Mouse (Mus musculus) heart, embryonic 11.5 days (tissue): ENCODE measurements at regions not wholly inside any gene's neighbourhood (a gene's known extent, or its start where the extent isn't known, plus 50 kb on each side); places are given as distances from the start of the nearest gene placed in this dataset.

Experiments
- ATAC-seq: fragments of 200-750 bp; cut with Nextera tagmentation; replicated peaks from 2 replicates; pipeline ENCODE4 v1.8.0; 2017; ENCODE audit warnings: moderate library complexity; ENCODE audit not compliant: insufficient number of reproducible peaks, low FRiP score, low TSS enrichment
- H3K27ac ChIP-seq: fragments of 300-500 bp; sonication (generic); 2 replicates; pipeline ENCODE4 v1.5.1; 2014; ENCODE audit warnings: mild to moderate bottlenecking, low read depth, low read length
- H3K27me3 ChIP-seq: fragments of 300-500 bp; sonication (generic); 2 replicates; pipeline ENCODE4 v1.6.1; 2014; ENCODE audit warnings: mild to moderate bottlenecking, low read length, mixed read lengths; ENCODE audit not compliant: control insufficient read depth, insufficient read depth
- H3K36me3 ChIP-seq: fragments of 300-500 bp; sonication (generic); 2 replicates; pipeline ENCODE4 v1.6.1; 2014; ENCODE audit warnings: mild to moderate bottlenecking, low read length, moderate library complexity, mixed read lengths; ENCODE audit not compliant: control insufficient read depth, insufficient read depth
- H3K4me1 ChIP-seq: fragments of 300-500 bp; sonication (generic); 2 replicates; pipeline ENCODE4 v1.6.1; 2014; ENCODE audit warnings: low read length; ENCODE audit not compliant: control insufficient read depth, insufficient read depth
- H3K4me2 ChIP-seq: fragments of 300-500 bp; sonication (generic); 2 replicates; pipeline ENCODE4 v1.6.1; 2014; ENCODE audit warnings: mild to moderate bottlenecking, moderate library complexity
- H3K4me3 ChIP-seq: fragments of 300-500 bp; sonication (generic); 2 replicates; pipeline ENCODE4 v1.5.1; 2014; ENCODE audit warnings: low read depth, low read length
- H3K9ac ChIP-seq: fragments of 300-500 bp; sonication (generic); 2 replicates; pipeline ENCODE4 v1.6.1; 2014; ENCODE audit warnings: mild to moderate bottlenecking, low read depth, low read length, moderate library complexity
- H3K9me3 ChIP-seq: fragments of 300-500 bp; sonication (generic); replicated peaks from 2 replicates; pipeline ENCODE4 v1.6.1; 2016; ENCODE audit warnings: low read length; ENCODE audit not compliant: control insufficient read depth
- WGBS: fragments of 180-500 bp; shearing (Covaris S2); extraction: QIAGEN DNeasy Blood & Tissue Kit; methylation state at CpG from one replicate; pipeline ENCODE4 v1.1.7; 2014; ENCODE audit not compliant: insufficient replicate concordance; 5-methylcytosine and 5-hydroxymethylcytosine counted together

GRCm38 (mm10) chr4:142475632-142476031 lies 236.4 kb upstream of the Kazn start:
- no peak for ATAC-seq
- no peak overlapping the region for H3K9ac ChIP-seq
- H3K9me3 ChIP-seq: no peaks in the 10 kb centered on the region
- H3K4me1 ChIP-seq: no peaks in the 10 kb centered on the region
- no peak overlapping the region for H3K4me2 ChIP-seq
- 81% methylated on average over 10 of the region's 10 CpGs for WGBS
- no peak overlapping the region for H3K4me3 ChIP-seq
- H3K36me3 ChIP-seq: no peaks in the 10 kb centered on the region
- no peak overlapping the region for H3K27ac ChIP-seq
- peaks cover 8% of the 10 kb centered on the region; the same call in 1 of the 2 replicates for H3K27me3 ChIP-seq

DNA sequence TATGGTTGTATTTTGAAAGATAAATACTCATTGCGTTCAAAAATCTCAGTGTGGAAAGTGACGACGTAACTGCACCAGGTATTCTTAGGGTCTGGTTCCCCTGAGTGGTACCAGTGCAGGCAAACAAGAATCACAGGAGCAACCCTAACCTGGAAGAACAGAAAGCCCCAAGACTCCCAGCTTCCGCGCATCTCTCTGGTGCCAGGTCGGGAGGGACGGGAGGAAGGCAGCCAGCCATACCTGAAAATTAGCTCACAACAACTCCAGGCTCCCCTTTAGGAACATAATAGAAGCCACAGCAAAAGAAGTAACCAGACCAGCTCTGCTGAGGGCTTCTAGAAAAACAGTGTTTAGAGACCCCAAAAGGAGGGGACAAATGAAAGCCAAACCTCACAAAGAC lies 235.4 kb upstream of the Kazn start:
- 86% methylated on average over 7 of the region's 7 CpGs for WGBS
- Histone ChIP-seq H3K4me3 (no peak overlapping the region), H3K27me3 (peaks cover 8% of the 10 kb centered on the region; the same call in 1 of the 2 replicates), H3K27ac (no peak overlapping the region), H3K9me3 (no peaks in the 10 kb centered on the region), H3K9ac (no peak overlapping the region), H3K4me1 (no peaks in the 10 kb centered on the region), H3K36me3 (no peaks in the 10 kb centered on the region), H3K4me2 (no peak overlapping the region)
- ATAC-seq: no peak

DNA sequence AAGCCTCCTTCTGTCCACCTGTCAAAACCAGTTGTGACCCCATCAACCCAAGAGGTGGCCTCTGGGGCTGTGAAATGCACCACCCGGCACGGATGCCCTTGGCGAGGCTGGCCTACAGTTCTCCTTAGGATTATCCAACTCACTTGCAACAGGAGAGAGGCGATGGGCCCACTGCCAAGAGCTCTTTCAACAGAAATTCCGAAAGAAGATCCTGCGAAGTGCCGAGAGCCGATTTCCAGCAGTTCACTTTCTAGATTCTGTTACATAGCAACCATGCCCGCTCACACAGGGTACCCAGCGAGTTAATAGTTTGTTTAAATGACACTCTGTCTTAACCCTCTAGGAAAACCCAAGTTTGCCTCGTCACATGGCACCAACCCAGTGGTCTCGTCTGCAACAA lies 234.8 kb upstream of the Kazn start:
- Histone ChIP-seq H3K4me3 (no peak overlapping the region), H3K27me3 (peaks cover 8% of the 10 kb centered on the region; the same call in 1 of the 2 replicates), H3K36me3 (no peaks in the 10 kb centered on the region), H3K9ac (no peak overlapping the region), H3K27ac (no peak overlapping the region), H3K9me3 (no peaks in the 10 kb centered on the region), H3K4me1 (no peaks in the 10 kb centered on the region), H3K4me2 (no peak overlapping the region)
- no peak for ATAC-seq
- WGBS: 57% methylated on average over 12 of the region's 12 CpGs

- Histone ChIP-seq H3K9me3 (no peaks in the 10 kb centered on the region), H3K36me3 (no peaks in the 10 kb centered on the region), H3K9ac (no peak overlapping the region), H3K27me3 (peaks cover 8% of the 10 kb centered on the region; the same call in 1 of the 2 replicates), H3K4me2 (no peak overlapping the region), H3K27ac (no peak overlapping the region), H3K4me1 (no peaks in the 10 kb centered on the region), H3K4me3 (no peak overlapping the region)
- 76% methylated on average over 8 of the region's 8 CpGs for WGBS
- no peak for ATAC-seq
These were observed 234.1 kb upstream of the Kazn start for GRCm38 (mm10) chr4:142473284-142473683.

DNA sequence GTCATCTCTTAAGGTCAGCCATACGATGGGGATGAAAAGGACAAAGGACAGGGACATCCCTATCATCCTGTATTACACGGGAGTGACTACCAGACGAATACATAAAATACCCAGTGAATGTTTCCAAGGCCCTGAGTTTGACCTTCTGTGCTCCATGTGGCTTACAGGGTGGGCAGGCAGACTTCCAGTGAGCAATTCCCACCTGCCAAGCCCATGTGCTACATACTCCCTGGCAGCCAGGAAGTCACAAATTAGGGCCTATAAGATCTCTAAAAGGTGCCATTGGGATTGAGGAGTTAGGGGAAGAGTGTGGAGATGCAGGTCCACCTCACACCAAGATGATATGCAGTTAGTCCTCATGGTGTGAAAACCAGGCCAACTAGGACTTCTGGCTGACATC lies 233.1 kb upstream of the Kazn start:
- Histone ChIP-seq H3K9ac (no peak overlapping the region), H3K4me2 (no peak overlapping the region), H3K4me3 (no peak overlapping the region), H3K36me3 (no peaks in the 10 kb centered on the region), H3K27ac (no peak overlapping the region), H3K27me3 (peaks cover 8% of the 10 kb centered on the region; the same call in 1 of the 2 replicates), H3K9me3 (no peaks in the 10 kb centered on the region), H3K4me1 (no peaks in the 10 kb centered on the region)
- ATAC-seq: no peak
- 83% methylated on average over 3 of the region's 3 CpGs for WGBS

GRCm38 (mm10) chr4:142470784-142471183 lies 231.6 kb upstream of the Kazn start:
- Histone ChIP-seq H3K36me3 (no peaks in the 10 kb centered on the region), H3K4me2 (no peak overlapping the region), H3K9ac (no peak overlapping the region), H3K9me3 (no peaks in the 10 kb centered on the region), H3K27ac (no peak overlapping the region), H3K27me3 (peaks cover 7% of the 10 kb centered on the region; the same call in 1 of the 2 replicates), H3K4me1 (no peaks in the 10 kb centered on the region), H3K4me3 (no peak overlapping the region)
- WGBS: 77% methylated on average over 6 of the region's 6 CpGs
- no peak for ATAC-seq

DNA sequence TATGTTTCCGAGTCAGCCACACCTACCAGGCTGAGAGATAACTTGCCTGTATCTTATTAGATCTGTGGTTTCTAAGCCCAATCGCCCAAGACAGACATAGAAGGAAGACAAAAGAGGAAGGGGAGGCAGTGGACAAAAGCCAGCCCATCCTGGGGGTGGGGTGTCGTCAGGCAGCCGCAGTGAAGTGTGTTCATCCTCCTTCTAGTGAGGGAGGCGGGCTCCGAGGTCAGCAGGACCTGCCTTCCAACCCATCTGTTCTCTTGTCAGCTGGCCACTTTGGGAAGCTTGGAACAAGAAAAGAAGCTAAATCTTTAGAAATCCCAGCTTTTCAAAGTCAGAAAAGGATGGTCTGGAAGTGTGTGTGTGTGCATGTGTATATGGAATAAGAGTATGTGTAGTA lies 228.7 kb upstream of the Kazn start:
- no peaks in the 10 kb centered on the region for H3K9me3 ChIP-seq
- no peak overlapping the region for H3K4me3 ChIP-seq
- H3K4me1 ChIP-seq: no peaks in the 10 kb centered on the region
- WGBS: 58% methylated on average over 6 of the region's 6 CpGs
- ATAC-seq: no peak
- no peak overlapping the region for H3K27ac ChIP-seq
- no peaks in the 10 kb centered on the region for H3K36me3 ChIP-seq
- H3K27me3 ChIP-seq: no peaks in the 10 kb centered on the region
- no peak overlapping the region for H3K4me2 ChIP-seq
- no peak overlapping the region for H3K9ac ChIP-seq

DNA sequence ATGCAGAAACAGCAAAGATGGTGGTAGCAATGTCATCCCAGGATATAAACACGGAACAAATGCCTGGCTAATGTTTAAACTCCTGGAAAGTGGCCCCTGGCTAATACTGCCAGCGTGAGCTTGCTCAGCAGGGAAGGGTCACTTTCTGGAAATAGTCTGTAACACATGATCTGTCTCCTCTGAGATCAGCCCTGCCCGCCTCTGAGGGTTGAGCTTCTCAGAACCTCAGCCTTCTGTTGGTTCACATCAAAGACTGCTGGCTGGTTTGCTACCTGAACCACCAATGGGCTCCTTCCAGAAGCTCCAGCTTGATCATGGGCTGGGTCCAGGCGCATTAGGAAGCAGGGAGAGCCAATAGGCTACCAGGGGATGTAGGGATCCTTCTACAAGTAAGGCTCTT lies 226.0 kb upstream of the Kazn start:
- ATAC-seq: no peak
- WGBS: 71% methylated on average over 4 of the region's 4 CpGs
- no peak overlapping the region for H3K4me2 ChIP-seq
- no peaks in the 10 kb centered on the region for H3K36me3 ChIP-seq
- H3K4me3 ChIP-seq: no peak overlapping the region
- H3K27ac ChIP-seq: no peak overlapping the region
- H3K9ac ChIP-seq: no peak overlapping the region
- no peaks in the 10 kb centered on the region for H3K27me3 ChIP-seq
- no peaks in the 10 kb centered on the region for H3K4me1 ChIP-seq
- no peaks in the 10 kb centered on the region for H3K9me3 ChIP-seq

DNA sequence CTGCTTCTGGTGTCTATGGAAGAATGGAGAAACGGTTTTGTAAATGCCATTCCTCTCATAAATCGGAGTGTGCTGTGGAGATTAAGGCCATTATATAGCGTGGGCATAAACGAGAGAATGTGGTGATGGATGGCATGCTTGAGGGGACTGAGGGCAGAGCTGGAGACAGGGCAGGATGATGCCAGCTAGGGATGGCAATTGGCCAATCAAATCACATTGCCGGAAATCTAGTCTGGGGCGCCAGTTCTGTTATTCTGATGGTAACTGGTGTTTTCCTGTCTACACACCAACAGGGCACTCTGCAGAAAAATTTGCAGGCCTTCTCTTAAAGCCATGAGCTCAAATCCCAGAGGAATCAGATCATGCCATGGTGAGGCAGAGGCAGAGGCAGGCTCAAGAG lies 224.9 kb upstream of the Kazn start:
- H3K9me3 ChIP-seq: no peaks in the 10 kb centered on the region
- H3K4me3 ChIP-seq: no peak overlapping the region
- H3K4me2 ChIP-seq: no peak overlapping the region
- no peaks in the 10 kb centered on the region for H3K4me1 ChIP-seq
- no peaks in the 10 kb centered on the region for H3K36me3 ChIP-seq
- H3K27me3 ChIP-seq: no peaks in the 10 kb centered on the region
- H3K27ac ChIP-seq: no peak overlapping the region
- H3K9ac ChIP-seq: no peak overlapping the region
- ATAC-seq: no peak
- WGBS: 89% methylated on average over 6 of the region's 6 CpGs
